25 mouse cellular contexts compared by ENCODE assay signal in the genomic region with DNA sequence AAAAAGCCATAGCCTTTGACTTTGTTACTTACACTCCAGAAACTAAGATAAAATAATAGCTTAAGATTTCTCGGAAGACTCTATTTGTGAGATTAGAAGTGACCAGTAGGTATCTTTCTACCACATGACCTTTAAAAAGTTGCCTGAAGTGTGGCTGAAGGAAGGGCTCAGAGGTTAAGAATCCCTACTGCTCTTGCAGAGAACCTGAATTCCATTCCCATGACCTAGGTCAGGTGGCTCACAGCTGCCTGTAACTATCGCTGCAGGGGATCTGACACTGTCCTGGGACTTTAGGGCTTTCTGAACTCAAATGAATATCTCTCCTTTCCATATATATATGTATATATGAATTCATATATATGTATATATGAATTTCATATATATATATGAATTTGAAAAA.
DNase-seq lines count a peak whose midpoint lies in the region; ATAC-seq lines count a peak whose summit lies in the region.
"Had no signal": no experiment of that assay in that cellular context is flagged by ENCODE, and none has a peak within 500 bp of the region (broad histone marks: within the 10 kb centered on the region; RNA-seq: fewer than 3 reads in every experiment).

No protein-coding gene starts in this region.

- H3K27me3 ChIP-seq in embryonic facial prominence, embryonic 13.5 days = no peaks in the 10 kb centered on the region
- no peaks in the 10 kb centered on the region for H3K27me3 ChIP-seq in embryonic facial prominence, embryonic 10.5 days (replicated peaks; ENCODE audit: low read depth, poor library complexity, severe bottlenecking)
- no peaks in the 10 kb centered on the region for H3K27me3 ChIP-seq in forebrain, embryonic 16.5 days (replicated peaks; ENCODE audit: control insufficient read depth, insufficient read depth, low read length)
- H3K27me3 ChIP-seq in midbrain, embryonic 16.5 days (ENCODE audit: control insufficient read depth, insufficient read depth, low read depth, low read length) = no peaks in the 10 kb centered on the region
- H3K27me3 ChIP-seq: stomach, embryonic 15.5 days had no signal

- peak overlapping the region; percentile 7; the same call in 1 of the 2 replicates for H3K4me2 ChIP-seq in embryonic facial prominence, embryonic 13.5 days
- H3K4me2 ChIP-seq in forebrain, embryonic 16.5 days (ENCODE audit: low read length) = peak overlapping the region; percentile 22; the same call in 1 of the 2 replicates
- peak overlapping the region; percentile 7; the same call in 1 of the 2 replicates for H3K4me2 ChIP-seq in midbrain, embryonic 16.5 days (ENCODE audit: low read length)
- H3K4me2 ChIP-seq: stomach, embryonic 15.5 days had no signal

- no peak overlapping the region for H3K27ac ChIP-seq in embryonic facial prominence, embryonic 13.5 days
- no peak overlapping the region for H3K27ac ChIP-seq in embryonic facial prominence, embryonic 10.5 days (replicated peaks)
- no peak overlapping the region for H3K27ac ChIP-seq in forebrain, embryonic 16.5 days (ENCODE audit: low read length)
- H3K27ac ChIP-seq in midbrain, embryonic 16.5 days (ENCODE audit: low read length) = no peak overlapping the region
- H3K27ac ChIP-seq: heart, adult 2 months; kidney, postnatal 0 days; stomach, embryonic 15.5 days had no signal

- H3K9ac ChIP-seq in embryonic facial prominence, embryonic 13.5 days = no peak overlapping the region
- no peak overlapping the region for H3K9ac ChIP-seq in forebrain, embryonic 16.5 days (replicated peaks; ENCODE audit: low read depth, low read length)
- no peak overlapping the region for H3K9ac ChIP-seq in midbrain, embryonic 16.5 days (ENCODE audit: low read depth, low read length)
- H3K9ac ChIP-seq: stomach, embryonic 15.5 days had no signal

- no peaks in the 10 kb centered on the region for H3K9me3 ChIP-seq in embryonic facial prominence, embryonic 13.5 days
- H3K9me3 ChIP-seq in embryonic facial prominence, embryonic 10.5 days = no peaks in the 10 kb centered on the region
- H3K9me3 ChIP-seq in forebrain, embryonic 16.5 days (ENCODE audit: control insufficient read depth, low read length) = no peaks in the 10 kb centered on the region
- H3K9me3 ChIP-seq in midbrain, embryonic 16.5 days (replicated peaks; ENCODE audit: control insufficient read depth, low read length, poor library complexity, severe bottlenecking) = no peaks in the 10 kb centered on the region
- H3K9me3 ChIP-seq: G1E; stomach, embryonic 15.5 days had no signal

- H3K4me1 ChIP-seq in embryonic facial prominence, embryonic 13.5 days = peaks cover 40% of the 10 kb centered on the region
- H3K4me1 ChIP-seq in embryonic facial prominence, embryonic 10.5 days = peaks cover 57% of the 10 kb centered on the region
- peaks cover 49% of the 10 kb centered on the region for H3K4me1 ChIP-seq in forebrain, embryonic 16.5 days (replicated peaks; ENCODE audit: control insufficient read depth, insufficient read depth, low read length)
- H3K4me1 ChIP-seq in midbrain, embryonic 16.5 days (ENCODE audit: control insufficient read depth, insufficient read depth, low read length) = peaks cover 36% of the 10 kb centered on the region

- DNase-seq in embryonic facial prominence, embryonic 10.5 days (ENCODE audit: low spot score) = no peak
- peak; percentile 53 for DNase-seq in kidney, adult 9 months
- DNase-seq in kidney, postnatal 4 days = no peak
- DNase-seq in MN1 (ENCODE audit: low spot score) = no peak
- DNase-seq in cerebellum, adult 18-20 months = no peak
- DNase-seq: adrenal gland, postnatal 25 days; cerebellum, adult 11 months; cerebellum, postnatal 14 days; gastrocnemius, postnatal 14 days; heart, adult 2 months; heart, postnatal 4 days; left cerebral cortex, postnatal 4 days; liver; right cerebral cortex, postnatal 25 days; thymus, adult 18-20 months; thymus, postnatal 4 days had no signal

- ATAC-seq in embryonic facial prominence, embryonic 13.5 days (ENCODE audit: insufficient number of reproducible peaks, insufficient read depth, low FRiP score, low TSS enrichment, low read depth) = no peak
- ATAC-seq in forebrain, embryonic 16.5 days = no peak
- ATAC-seq in midbrain, embryonic 16.5 days = no peak
- ATAC-seq: intestine, embryonic 16.5 days; lung, postnatal 0 days had no signal

- WGBS in embryonic facial prominence, embryonic 13.5 days = 68% methylated on average over 2 of the region's 2 CpGs
- 51% methylated on average over 2 of the region's 2 CpGs for WGBS in embryonic facial prominence, embryonic 10.5 days
- WGBS in forebrain, embryonic 16.5 days = 73% methylated on average over 2 of the region's 2 CpGs
- WGBS in midbrain, embryonic 16.5 days = 48% methylated on average over 2 of the region's 2 CpGs

- no peaks in the 10 kb centered on the region for H3K36me3 ChIP-seq in embryonic facial prominence, embryonic 13.5 days
- H3K36me3 ChIP-seq in embryonic facial prominence, embryonic 10.5 days (replicated peaks) = no peaks in the 10 kb centered on the region
- no peaks in the 10 kb centered on the region for H3K36me3 ChIP-seq in forebrain, embryonic 16.5 days (ENCODE audit: control insufficient read depth, insufficient read depth)
- H3K36me3 ChIP-seq in midbrain, embryonic 16.5 days (ENCODE audit: control insufficient read depth, insufficient read depth, low read length) = no peaks in the 10 kb centered on the region
- H3K36me3 ChIP-seq: G1E; stomach, embryonic 15.5 days had no signal

- H3K4me3 ChIP-seq in embryonic facial prominence, embryonic 13.5 days = no peak overlapping the region
- no peak overlapping the region for H3K4me3 ChIP-seq in embryonic facial prominence, embryonic 10.5 days
- no peak overlapping the region for H3K4me3 ChIP-seq in forebrain, embryonic 16.5 days (replicated peaks; ENCODE audit: low read length)
- no peak overlapping the region for H3K4me3 ChIP-seq in midbrain, embryonic 16.5 days (ENCODE audit: low read depth, low read length)
- H3K4me3 ChIP-seq: erythroblast, embryonic 14.5 days; heart, adult 2 months; stomach, embryonic 15.5 days had no signal
